Mouse (Mus musculus): ENCODE measurements around the gene Pabpc6. TPM values are rescaled to one million over a fixed set of nuclear protein-coding genes. Genes with fewer than 3 reads are reported as not detected.

The Pabpc6 gene
- total RNA-seq, 4 experiments from 2014 or later = not detected

Other genes starting within 250 kb of the Pabpc6 start
- gene Gm17728, start 247.7 kb downstream of the Pabpc6 start, total RNA-seq (2022) = not detected